ENCODE assay signal across 16 mouse cellular contexts in the genomic region with DNA sequence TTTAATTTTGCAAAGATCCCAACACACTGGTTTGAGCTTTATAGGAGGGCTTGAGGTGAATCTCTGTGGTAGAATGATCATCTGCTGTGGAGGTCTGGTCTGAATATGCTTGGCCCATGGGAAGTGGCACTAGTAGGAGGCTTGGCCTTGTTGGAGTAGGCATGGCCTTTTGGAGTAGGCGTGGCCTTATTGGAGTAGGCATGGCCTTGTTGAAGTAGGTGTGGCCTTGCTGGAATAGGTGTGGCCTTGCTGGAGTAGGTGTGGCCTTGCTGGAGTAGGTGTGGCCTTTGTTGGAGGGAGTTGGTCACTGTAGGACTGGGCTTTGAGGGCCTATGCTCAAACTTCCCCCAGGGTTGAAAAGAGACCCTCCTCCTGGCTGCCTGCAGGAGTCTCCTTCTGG.
"Had no signal": no experiment of that assay in that cellular context is flagged by ENCODE, and none has a peak within 500 bp of the region (broad histone marks: within the 10 kb centered on the region; RNA-seq: fewer than 3 reads in every experiment).

No protein-coding gene starts in this region.

- H3K4me3 ChIP-seq: megakaryocyte, embryonic 14.5 days; midbrain, embryonic 13.5 days; midbrain, embryonic 15.5 days; neural tube, embryonic 12.5 days had no signal

- H3K9me3 ChIP-seq: midbrain, embryonic 13.5 days; midbrain, embryonic 15.5 days; neural tube, embryonic 12.5 days had no signal

- H3K27ac ChIP-seq: liver, embryonic 14.5 days; macrophage; midbrain, embryonic 13.5 days; midbrain, embryonic 15.5 days; neural tube, embryonic 12.5 days had no signal

- H3K27me3 ChIP-seq: megakaryocyte, embryonic 14.5 days; midbrain, embryonic 13.5 days; midbrain, embryonic 15.5 days; neural tube, embryonic 12.5 days had no signal

- H3K9ac ChIP-seq: liver, embryonic 14.5 days; lung, embryonic 14.5 days; midbrain, embryonic 13.5 days; midbrain, embryonic 15.5 days; neural tube, embryonic 12.5 days had no signal

- ATAC-seq: midbrain, embryonic 13.5 days; midbrain, embryonic 15.5 days had no signal

- H3K36me3 ChIP-seq: midbrain, embryonic 13.5 days; midbrain, embryonic 15.5 days; neural tube, embryonic 12.5 days had no signal

- H3K4me2 ChIP-seq: lung, embryonic 14.5 days; midbrain, embryonic 13.5 days; midbrain, embryonic 15.5 days; neural tube, embryonic 12.5 days had no signal

- DNase-seq: lung, adult 18-20 months; lung, embryonic 14.5 days; lung, postnatal 10 days; lung, postnatal 36 days; right cerebral cortex, postnatal 25 days; right cerebral cortex, postnatal 4 days; spleen, adult 18-20 months; thymus, adult 18-20 months; thymus, postnatal 25 days; thymus, postnatal 4 days had no signal

- H3K4me1 ChIP-seq: megakaryocyte, embryonic 14.5 days; midbrain, embryonic 13.5 days; midbrain, embryonic 15.5 days; neural tube, embryonic 12.5 days had no signal
